Mouse (Mus musculus) lung, embryonic 14.5 days (tissue): ENCODE measurements around the gene Tril. TPM values are rescaled to one million over a fixed set of nuclear protein-coding genes. Genes with fewer than 3 reads are reported as not detected.
A peak's percentile ranks its signal among the peaks of the same experiment; 100 is the strongest.

Experiments used
- ATAC-seq: fragments of 200-750 bp; cut with Nextera tagmentation; 2 replicates; pipeline ENCODE4 v1.8.0; 2017; ENCODE audit warnings: mild to moderate bottlenecking, moderate TSS enrichment, moderate library complexity; ENCODE audit not compliant: insufficient read depth
- DNase-seq: peaks from one replicate; pipeline ENCODE4 v3.0.0-alpha.2; 2015
- H3K27ac ChIP-seq: fragments of 300-500 bp; sonication (generic); 2 replicates; pipeline ENCODE4 v1.5.1; 2014; ENCODE audit warnings: low read depth, mild to moderate bottlenecking, moderate library complexity
- H3K27me3 ChIP-seq: fragments of 300-500 bp; sonication (generic); 2 replicates; pipeline ENCODE4 v1.6.1; 2014; ENCODE audit warnings: low read length, control low read depth; ENCODE audit not compliant: insufficient read depth
- H3K36me3 ChIP-seq: fragments of 300-500 bp; sonication (generic); 2 replicates; pipeline ENCODE4 v1.6.1; 2014; ENCODE audit warnings: control low read depth; ENCODE audit not compliant: insufficient read depth
- H3K4me1 ChIP-seq: fragments of 300-500 bp; sonication (generic); 2 replicates; pipeline ENCODE4 v1.6.1; 2014; ENCODE audit warnings: antibody characterized with exemption, control low read depth; ENCODE audit not compliant: insufficient read depth
- H3K4me2 ChIP-seq: fragments of 300-500 bp; sonication (generic); 2 replicates; pipeline ENCODE4 v1.6.1; 2014; ENCODE audit warnings: mild to moderate bottlenecking
- H3K4me3 ChIP-seq: fragments of 300-500 bp; sonication (generic); 2 replicates; pipeline ENCODE4 v1.5.1; 2014; ENCODE audit warnings: low read depth, low read length
- H3K9ac ChIP-seq: fragments of 300-500 bp; sonication (generic); 2 replicates; pipeline ENCODE4 v1.6.1; 2014
- H3K9me3 ChIP-seq: fragments of 300-500 bp; sonication (generic); 2 replicates; pipeline ENCODE4 v1.6.1; 2016; ENCODE audit warnings: low read depth, low read length, control low read depth
- CTCF ChIP-seq: IDR thresholded peaks from 2 replicates; pipeline ENCODE4 v1.5.1; 2016; ENCODE audit warnings: antibody characterized with exemption, low read depth
- WGBS: fragments of 180-500 bp; shearing (Covaris S2); extraction: QIAGEN DNeasy Blood & Tissue Kit; methylation state at CpG from one replicate; pipeline ENCODE4 v1.1.7; 2014; 5-methylcytosine and 5-hydroxymethylcytosine counted together
- polyA plus RNA-seq: library from polyadenylated mRNA; unstranded; fragments of >200 nt; fragmentation: Nextera tagmentation; extraction: Ambion mirVana; gene quantifications from 2 replicates; pipeline ENCODE4 v1.2.1, GENCODE M21; 2014

The Tril gene
- polyA plus RNA-seq, result 59.3 and 66.6 TPM in 2 replicates

DNA sequence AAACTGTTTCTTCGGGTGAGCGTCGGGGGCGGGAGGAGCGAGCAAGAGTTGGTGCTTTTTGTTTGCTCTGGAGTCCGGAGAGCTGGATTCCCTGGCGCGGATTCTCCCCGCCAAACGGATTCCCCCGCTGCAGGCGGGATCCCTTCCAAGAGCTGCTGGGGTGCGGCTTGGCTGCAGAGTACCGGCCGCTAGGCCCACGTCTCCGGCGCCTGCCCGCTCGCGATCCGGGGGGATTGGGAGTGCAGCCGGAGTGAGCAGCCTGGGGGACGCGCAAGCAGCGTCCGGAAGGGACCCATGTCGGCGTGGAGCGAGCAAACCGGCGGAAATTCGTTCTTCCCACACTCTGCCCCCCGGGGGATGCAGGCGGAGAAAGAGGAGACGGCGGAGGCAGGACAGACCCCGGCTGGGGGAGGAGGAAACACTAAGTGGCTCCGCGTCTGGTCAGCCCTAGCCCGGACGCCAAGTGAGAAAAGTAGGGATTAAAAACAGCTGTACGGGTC lies at the start of gene Tril:
Gene Tril (minus strand): TSS at position 345 of the 500 bp plus-strand sequence.
- no peaks in the 10 kb centered on the region for H3K9me3 ChIP-seq
- TF ChIP-seq CTCF, result no peak; the same call in 1 of the 2 replicates
- H3K4me3 ChIP-seq, result peak within 1 kb of the TSS; percentile 66
- H3K27me3 ChIP-seq, result peaks cover 41% of the 10 kb centered on the region
- WGBS, result under 1% methylated on average over 43 of the region's 43 CpGs
- peaks cover 9% of the 10 kb centered on the region; the same call in 1 of the 2 replicates for H3K36me3 ChIP-seq
- peak within 1 kb of the TSS; percentile 76 for H3K9ac ChIP-seq
- peak within 1 kb of the TSS; percentile 79 for H3K4me2 ChIP-seq
- peak within 1 kb of the TSS; percentile 98 for H3K27ac ChIP-seq
- peak; percentile 90 for DNase-seq
- peak; percentile 83 for ATAC-seq
- H3K4me1 ChIP-seq, result peaks cover 9% of the 10 kb centered on the region; the same call in 1 of the 2 replicates

DNA sequence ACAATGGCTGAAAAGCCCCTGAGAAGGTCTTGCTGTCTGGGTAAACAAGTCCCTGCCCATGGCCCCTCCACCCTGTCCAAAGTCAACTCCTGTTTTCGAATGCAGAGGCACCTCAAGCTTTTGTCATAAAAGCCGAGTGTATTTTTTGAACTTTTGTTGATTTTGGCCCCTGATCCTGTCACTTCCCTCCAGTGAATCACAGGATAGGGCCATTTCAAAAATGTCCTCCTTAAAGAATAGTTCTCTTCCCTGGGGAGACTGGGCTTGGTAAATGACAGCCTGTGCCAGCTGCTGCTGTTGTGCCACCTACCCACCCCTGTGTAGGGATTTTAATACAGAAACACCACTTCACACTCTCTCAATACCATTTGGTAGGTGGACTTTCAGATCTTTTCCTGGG lies 42.4 kb upstream of the Tril start:
- no peak overlapping the region for H3K4me3 ChIP-seq
- H3K9ac ChIP-seq, result no peak overlapping the region
- 52% methylated on average over 2 of the region's 2 CpGs for WGBS
- no peaks in the 10 kb centered on the region for H3K9me3 ChIP-seq
- no peak for ATAC-seq
- no peaks in the 10 kb centered on the region; the same call in 1 of the 2 replicates for H3K4me1 ChIP-seq
- DNase-seq, result no peak
- no peaks in the 10 kb centered on the region for H3K36me3 ChIP-seq
- H3K27me3 ChIP-seq, result no peaks in the 10 kb centered on the region
- H3K27ac ChIP-seq, result no peak overlapping the region
- no peak overlapping the region for H3K4me2 ChIP-seq
- no peak for TF ChIP-seq CTCF

DNA sequence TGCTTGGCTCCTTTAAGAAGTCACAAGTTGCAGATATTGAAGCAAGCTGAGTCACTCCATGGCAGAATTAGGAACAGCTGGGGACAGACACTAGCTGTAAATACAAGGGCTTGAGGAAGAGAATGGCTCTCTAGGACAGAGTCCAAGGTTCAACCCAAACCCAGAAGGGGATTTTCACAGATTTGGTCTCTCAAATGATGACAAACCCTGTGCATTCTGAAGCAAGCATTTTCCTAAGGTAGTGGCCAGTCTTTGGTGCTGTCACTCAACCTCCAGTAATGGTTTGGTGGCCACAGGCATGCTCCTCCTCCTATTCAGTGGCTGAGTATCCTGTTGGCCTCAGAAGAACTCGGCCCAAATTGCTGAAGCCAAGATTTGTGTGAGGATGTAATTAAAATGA lies 38.5 kb upstream of the Tril start:
- H3K9ac ChIP-seq, result no peak overlapping the region
- no peaks in the 10 kb centered on the region for H3K9me3 ChIP-seq
- H3K4me1 ChIP-seq, result peaks cover 15% of the 10 kb centered on the region
- 50% methylated on average over 1 of the region's 1 CpGs for WGBS
- DNase-seq (no peak), ATAC-seq (no peak)
- no peaks in the 10 kb centered on the region for H3K36me3 ChIP-seq
- no peak overlapping the region for H3K4me2 ChIP-seq
- H3K4me3 ChIP-seq, result no peak overlapping the region
- TF ChIP-seq CTCF, result no peak
- H3K27ac ChIP-seq, result no peak overlapping the region
- no peaks in the 10 kb centered on the region for H3K27me3 ChIP-seq

DNA sequence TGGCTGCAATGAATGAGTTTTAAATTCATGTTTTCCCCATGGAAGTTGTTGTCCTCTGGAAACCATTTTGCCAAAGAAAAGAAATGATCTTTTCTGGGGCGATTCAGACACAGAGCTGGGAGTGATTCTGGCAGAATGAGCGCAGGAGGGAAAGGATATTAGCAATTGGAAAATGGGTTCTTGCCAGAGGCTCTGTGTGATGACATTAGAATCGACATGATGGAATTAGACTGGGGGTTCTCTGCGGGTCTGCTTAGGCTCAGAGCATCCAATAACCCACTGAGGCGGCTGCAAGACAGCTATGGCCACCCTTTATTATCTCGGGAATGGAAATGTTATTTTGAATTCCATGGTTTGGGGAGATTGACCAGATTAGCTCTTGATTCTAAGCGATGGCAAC lies 37.2 kb upstream of the Tril start:
- no peak for TF ChIP-seq CTCF
- no peak for ATAC-seq

DNA sequence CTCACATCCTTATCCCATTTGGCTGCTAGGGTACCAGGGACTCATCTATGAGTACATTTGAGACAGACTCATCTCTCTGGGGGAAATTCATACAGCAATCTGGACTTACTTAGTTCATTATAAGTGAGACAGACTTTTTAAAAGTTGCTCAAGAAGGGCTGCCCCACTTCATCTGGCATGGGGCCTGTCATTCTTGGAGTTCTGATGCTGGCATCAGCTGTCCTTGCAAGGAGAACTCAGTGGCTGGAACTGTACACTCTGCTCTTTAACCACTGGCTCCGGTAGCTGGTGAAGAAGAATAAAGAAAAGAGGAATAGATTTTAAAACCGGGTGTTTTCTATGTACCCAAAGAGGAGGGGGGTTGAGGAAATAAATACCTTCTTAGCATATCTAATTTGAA lies 36.1 kb upstream of the Tril start:
- H3K9ac ChIP-seq, result no peak overlapping the region
- no peaks in the 10 kb centered on the region for H3K27me3 ChIP-seq
- no peak for TF ChIP-seq CTCF
- H3K9me3 ChIP-seq, result no peaks in the 10 kb centered on the region
- 89% methylated on average over 2 of the region's 2 CpGs for WGBS
- H3K4me3 ChIP-seq, result no peak overlapping the region
- no peak overlapping the region for H3K27ac ChIP-seq
- DNase-seq, result no peak
- H3K36me3 ChIP-seq, result no peaks in the 10 kb centered on the region
- H3K4me2 ChIP-seq, result no peak overlapping the region
- ATAC-seq, result no peak
- H3K4me1 ChIP-seq, result peaks cover 18% of the 10 kb centered on the region

More for the DNA sequence above, 37.2 kb upstream of the Tril start:
- H3K9ac ChIP-seq, result no peak overlapping the region
- H3K36me3 ChIP-seq, result no peaks in the 10 kb centered on the region
- WGBS, result 70% methylated on average over 7 of the region's 7 CpGs
- no peak overlapping the region for H3K4me2 ChIP-seq
- H3K4me3 ChIP-seq, result no peak overlapping the region
- no peaks in the 10 kb centered on the region for H3K9me3 ChIP-seq
- H3K4me1 ChIP-seq, result peaks cover 18% of the 10 kb centered on the region
- no peaks in the 10 kb centered on the region for H3K27me3 ChIP-seq
- no peak overlapping the region for H3K27ac ChIP-seq
- no peak for DNase-seq

DNA sequence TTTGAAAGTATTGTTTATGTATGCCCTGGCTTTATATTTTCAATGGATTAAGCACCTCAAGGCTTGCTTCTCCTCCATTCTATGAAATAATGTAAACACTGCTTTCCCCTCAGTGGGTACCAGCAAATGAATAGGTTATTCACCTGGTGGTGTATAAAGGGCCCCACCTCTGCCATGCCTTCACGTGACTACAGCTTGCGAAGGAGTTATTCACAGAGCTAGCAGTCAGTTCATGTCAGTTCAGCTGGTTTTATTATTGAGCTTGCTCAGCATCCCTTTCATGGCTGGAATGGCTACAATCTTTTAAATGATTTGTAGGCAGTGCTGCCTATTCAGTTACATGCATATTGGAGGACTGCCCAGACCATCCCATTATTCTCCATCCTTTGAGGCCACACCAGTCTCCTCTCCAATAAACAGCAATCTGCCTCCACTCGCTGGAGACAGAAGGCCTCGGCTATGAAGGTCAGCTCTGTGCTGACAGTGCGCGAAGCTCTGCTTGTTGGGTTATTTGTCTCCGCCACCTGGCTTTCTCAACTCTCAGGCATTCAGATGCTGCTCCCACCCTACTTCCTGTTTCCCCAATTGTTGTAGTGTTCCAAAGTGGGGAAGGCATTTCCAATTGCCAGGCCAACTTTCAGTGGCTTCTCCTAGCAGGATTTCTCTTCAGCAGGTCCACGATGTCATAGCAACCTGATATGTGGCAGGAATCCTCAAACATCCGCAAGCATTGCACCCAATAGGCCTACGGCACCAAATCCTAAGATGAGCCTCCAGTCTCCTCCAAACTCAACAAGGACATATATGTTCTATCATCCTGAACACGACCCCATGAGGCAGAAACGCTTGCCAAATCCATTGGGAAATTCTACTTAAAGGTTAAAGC lies 34.6 kb upstream of the Tril start:
- Histone ChIP-seq H3K27me3 (no peaks in the 10 kb centered on the region), H3K4me1 (peaks cover 18% of the 10 kb centered on the region), H3K36me3 (no peaks in the 10 kb centered on the region), H3K4me2 (0 out of 2 replicates have a peak overlapping the region, but pooled peaks have one; percentile 8), H3K9me3 (no peaks in the 10 kb centered on the region), H3K9ac (no peak overlapping the region), H3K27ac (peak overlapping the region; percentile 50; the same call in 1 of the 2 replicates), H3K4me3 (no peak overlapping the region)
- ATAC-seq, result peak; percentile 95
- TF ChIP-seq CTCF, result no peak
- 46% methylated on average over 12 of the region's 12 CpGs for WGBS
- peak; percentile 91 for DNase-seq

DNA sequence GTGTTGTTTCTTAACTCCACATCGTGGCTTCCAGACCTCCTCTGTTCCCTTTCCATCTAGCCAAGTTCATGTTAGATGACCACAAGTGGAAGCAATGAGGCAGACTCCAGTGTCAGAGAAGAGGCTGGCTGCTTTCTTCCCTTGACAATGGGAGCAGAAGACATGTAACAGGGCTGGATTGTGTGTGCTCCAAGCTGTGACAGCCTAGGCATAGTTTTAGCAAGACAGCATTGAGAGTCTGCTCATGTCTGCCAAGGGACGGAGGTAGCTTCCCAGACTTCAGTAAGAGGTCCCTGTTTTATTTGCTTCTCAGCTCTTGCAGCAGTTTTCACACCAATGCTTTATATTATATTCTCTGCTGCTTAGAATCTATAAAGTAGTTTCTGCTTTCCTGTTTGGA lies 33.6 kb upstream of the Tril start:
- Histone ChIP-seq H3K4me3 (no peak overlapping the region), H3K36me3 (no peaks in the 10 kb centered on the region), H3K9me3 (no peaks in the 10 kb centered on the region), H3K27me3 (no peaks in the 10 kb centered on the region), H3K27ac (peak overlapping the region; percentile 47; the same call in 1 of the 2 replicates), H3K9ac (no peak overlapping the region), H3K4me1 (peaks cover 18% of the 10 kb centered on the region), H3K4me2 (no peak overlapping the region)
- DNase-seq, result no peak
- 45% methylated on average over 2 of the region's 2 CpGs for WGBS
- ATAC-seq, result no peak
- TF ChIP-seq CTCF, result no peak
